Mouse (Mus musculus): Measurements from ENCODE around the gene Rtkn2.

- TF ChIP-seq POLR2A (IDR thresholded peaks at IDR 0.05; ENCODE audit: borderline replicate concordance, control insufficient read depth, low read depth, low read length) (no peak), CTCF (IDR thresholded peaks at IDR 0.05; ENCODE audit: control insufficient read depth, insufficient read depth, low read length) (no peak)
Measured at GRCm38 (mm10) chr10:67959982-67960381, 19.4 kb upstream of the Rtkn2 start.
